Mouse (Mus musculus): Measurements from ENCODE around the gene Sf3b1.
"Not testable (repeated sequence)": the region's sequence is repeated elsewhere in the genome, so short reads cannot be mapped to it uniquely, and the experiment has no call there.

Sf3b1 gene

GRCm38 (mm10) chr1:54956995-54957394 lies 70.3 kb downstream of the Sf3b1 start:
- not testable (repeated sequence) for DNase-seq (ENCODE audit: low read depth, low spot score)

- DNase-seq (ENCODE audit: low read depth, low spot score), result no peak
Measured at GRCm38 (mm10) chr1:54954856-54955255, 72.4 kb downstream of the Sf3b1 start.

GRCm38 (mm10) chr1:54944648-54945047 lies 82.6 kb downstream of the Sf3b1 start:
- no peak for DNase-seq (ENCODE audit: low read depth, low spot score)

- no peak for DNase-seq (ENCODE audit: low read depth, low spot score)
Measured at GRCm38 (mm10) chr1:54935466-54935865, 91.8 kb downstream of the Sf3b1 start.
